Mouse (Mus musculus): ENCODE data around the gene Mansc4. TPM values are rescaled to one million over a fixed set of nuclear protein-coding genes. Genes with fewer than 3 reads are reported as not detected.
A peak's percentile ranks its signal among the peaks of the same experiment; 100 is the strongest.

Mansc4 gene
- polyA plus RNA-seq, 1 experiment from 2014 or later: 2.3 TPM

DNA sequence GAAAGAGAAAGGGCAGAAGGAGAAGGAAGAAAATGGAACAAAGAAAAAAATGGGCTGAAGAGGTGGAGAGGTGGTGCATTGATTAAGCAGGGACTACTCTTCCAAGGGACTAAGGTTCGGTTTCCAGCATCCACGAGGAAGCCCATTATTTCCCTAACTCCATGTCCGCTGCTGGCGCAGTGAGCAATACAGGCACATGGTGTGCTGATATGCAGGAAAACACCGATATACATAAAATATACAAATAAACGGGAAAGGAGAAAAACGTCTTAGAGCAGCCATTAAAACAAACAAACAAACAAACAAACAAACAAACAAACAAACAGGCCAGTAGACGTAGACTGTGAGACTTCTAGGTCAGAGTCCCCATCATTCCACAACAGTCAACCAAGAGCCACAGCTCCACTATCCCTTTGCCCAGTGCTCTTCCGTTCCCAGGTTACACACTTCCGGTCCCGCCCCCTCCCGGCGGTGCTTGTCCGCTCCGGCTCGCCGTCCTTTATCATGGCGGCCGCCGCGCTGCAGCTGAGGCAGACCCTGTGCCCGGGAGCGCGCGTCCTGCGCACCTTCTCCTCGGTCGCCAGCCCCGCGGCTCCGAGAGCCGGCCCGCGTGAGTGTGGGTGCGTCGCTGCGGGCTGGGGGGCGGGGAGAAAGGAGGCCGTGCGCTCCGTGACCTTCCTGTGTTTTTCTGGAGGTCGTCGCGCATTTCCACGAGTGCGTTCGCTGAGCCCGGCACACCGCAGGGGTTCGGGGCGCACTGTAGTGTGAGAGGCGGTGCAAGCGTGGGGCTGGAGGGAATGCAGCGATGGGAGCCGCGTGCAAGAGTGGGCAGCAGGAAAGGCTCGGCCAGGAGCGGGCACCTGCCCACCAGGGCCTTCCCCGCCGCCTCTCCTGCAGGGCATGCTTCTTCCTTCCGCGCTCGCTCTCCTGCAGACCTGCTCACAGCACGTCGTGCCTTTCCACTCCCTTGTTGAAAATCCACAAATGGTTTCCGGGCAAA, 44.2 kb downstream of the Mansc4 start, which contains the start of gene Mrps35:
Mrps35 (plus strand) TSS at position 474 of the 1,000 bp plus-strand sequence.
- Histone ChIP-seq H3K27me3 (replicated peaks; ENCODE audit: control insufficient read depth, insufficient read depth, low read length) (no peaks in the 10 kb centered on the region), H3K4me2 (ENCODE audit: low read depth, low read length) (peak within 1 kb of the TSS; percentile 78), H3K9ac (ENCODE audit: low read depth, low read length) (peak within 1 kb of the TSS; percentile 93), H3K36me3 (ENCODE audit: control insufficient read depth, insufficient read depth, low read length) (no peaks in the 10 kb centered on the region), H3K4me1 (ENCODE audit: control insufficient read depth, insufficient read depth, low read length) (peaks cover 10% of the 10 kb centered on the region), H3K4me3 (ENCODE audit: low read length) (peak within 1 kb of the TSS; percentile 82), H3K27ac (ENCODE audit: low read length) (peak within 1 kb of the TSS; percentile 76), H3K9me3 (ENCODE audit: control insufficient read depth, low read length) (no peaks in the 10 kb centered on the region)
- ATAC-seq: peak; percentile 99
- WGBS: 2% methylated on average over 61 of the region's 66 CpGs

DNA sequence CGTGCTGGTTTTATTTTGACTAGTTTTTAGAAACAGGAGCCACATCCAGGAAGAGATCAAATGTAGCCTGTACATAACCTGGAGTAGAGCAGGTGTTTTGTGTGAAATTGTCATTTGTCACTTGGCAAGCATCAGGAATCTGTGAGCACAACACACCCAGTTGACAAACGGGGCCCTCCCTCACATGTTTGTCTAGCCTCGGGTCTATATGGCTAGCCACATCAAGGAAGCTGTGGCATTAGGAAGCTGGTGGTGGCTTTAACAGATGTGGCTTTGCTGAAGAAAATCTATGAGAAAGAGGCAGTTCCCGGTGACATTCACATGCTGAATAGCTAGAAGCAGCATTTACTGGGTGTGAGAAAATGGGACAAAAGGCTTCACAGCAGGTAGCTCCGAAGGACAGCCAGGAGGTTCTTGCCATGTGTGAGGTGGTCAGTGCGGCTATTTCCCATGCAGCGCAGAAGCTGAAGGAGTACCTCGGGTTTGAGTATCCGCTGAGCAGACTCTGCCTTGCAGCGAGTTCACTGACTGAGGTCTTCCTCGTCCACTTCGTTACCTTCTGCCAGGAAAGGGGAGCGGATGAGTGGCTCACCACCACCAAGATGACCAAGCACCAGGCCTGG, 54.4 kb downstream of the Mansc4 start, which contains the start of gene Rep15:
Rep15 (plus strand) TSS at position 282 of the 623 bp plus-strand sequence.
- 55% methylated on average over 13 of the region's 13 CpGs for WGBS

DNA sequence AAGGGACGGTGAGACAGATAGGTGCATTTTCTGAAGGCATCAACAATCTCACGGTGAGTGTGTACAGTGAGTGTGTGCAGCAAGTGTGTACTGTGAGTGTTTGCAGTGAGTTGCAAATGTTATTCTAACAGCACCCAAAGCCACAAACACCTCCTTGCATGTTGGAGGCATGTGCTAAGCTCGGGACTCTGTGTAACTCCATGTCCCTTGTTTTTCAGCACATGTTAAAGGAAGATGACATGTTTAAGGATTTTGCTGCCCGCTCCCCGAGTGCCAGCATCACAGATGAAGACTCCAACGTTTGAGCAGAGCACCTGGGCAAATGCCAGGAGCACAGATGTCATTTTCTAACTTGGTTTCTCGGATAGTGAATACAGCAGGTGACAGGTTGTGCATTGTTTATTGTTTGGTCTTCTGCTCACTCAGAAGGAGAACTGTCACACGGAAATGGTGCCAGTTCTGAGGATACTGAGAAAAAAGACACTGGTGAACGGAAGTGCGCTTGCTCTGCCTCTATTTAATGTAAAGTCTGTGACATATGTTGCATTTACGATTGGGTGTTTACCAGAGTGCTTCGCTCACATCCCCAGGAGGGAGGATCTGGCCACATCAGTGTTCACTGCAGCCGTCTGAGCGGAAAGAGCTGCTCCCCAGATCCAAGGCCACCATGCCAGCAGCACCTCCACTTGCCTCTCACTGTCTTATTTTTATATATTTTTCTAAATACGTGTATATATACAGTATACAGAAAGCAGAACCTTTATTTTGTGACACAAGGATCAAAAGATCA, 56.5 kb downstream of the Mansc4 start:
- H3K27ac ChIP-seq (ENCODE audit: low read length): no peak overlapping the region
- no peak overlapping the region for H3K4me2 ChIP-seq (ENCODE audit: low read depth, low read length)
- H3K4me3 ChIP-seq (ENCODE audit: low read length): no peak overlapping the region
- H3K36me3 ChIP-seq (ENCODE audit: control insufficient read depth, insufficient read depth, low read length): peaks cover 7% of the 10 kb centered on the region; the same call in 1 of the 2 replicates
- no peaks in the 10 kb centered on the region for H3K9me3 ChIP-seq (ENCODE audit: control insufficient read depth, low read length)
- H3K4me1 ChIP-seq (ENCODE audit: control insufficient read depth, insufficient read depth, low read length): no peaks in the 10 kb centered on the region
- no peak overlapping the region for H3K9ac ChIP-seq (ENCODE audit: low read depth, low read length)
- H3K27me3 ChIP-seq (replicated peaks; ENCODE audit: control insufficient read depth, insufficient read depth, low read length): no peaks in the 10 kb centered on the region
- 89% methylated on average over 15 of the region's 15 CpGs for WGBS
- no peak for ATAC-seq

More for the DNA sequence above, 54.4 kb downstream of the Mansc4 start, which contains the start of gene Rep15:
- Histone ChIP-seq H3K9ac (ENCODE audit: low read depth, low read length) (no peak within 1 kb of the TSS), H3K4me1 (ENCODE audit: control insufficient read depth, insufficient read depth, low read length) (no peaks in the 10 kb centered on the region), H3K4me2 (ENCODE audit: low read depth, low read length) (no peak within 1 kb of the TSS), H3K36me3 (ENCODE audit: control insufficient read depth, insufficient read depth, low read length) (peaks cover 7% of the 10 kb centered on the region; the same call in 1 of the 2 replicates), H3K27ac (ENCODE audit: low read length) (no peak within 1 kb of the TSS), H3K9me3 (ENCODE audit: control insufficient read depth, low read length) (no peaks in the 10 kb centered on the region), H3K4me3 (ENCODE audit: low read length) (peak within 1 kb of the TSS; percentile 16), H3K27me3 (replicated peaks; ENCODE audit: control insufficient read depth, insufficient read depth, low read length) (no peaks in the 10 kb centered on the region)
- no peak for ATAC-seq

DNA sequence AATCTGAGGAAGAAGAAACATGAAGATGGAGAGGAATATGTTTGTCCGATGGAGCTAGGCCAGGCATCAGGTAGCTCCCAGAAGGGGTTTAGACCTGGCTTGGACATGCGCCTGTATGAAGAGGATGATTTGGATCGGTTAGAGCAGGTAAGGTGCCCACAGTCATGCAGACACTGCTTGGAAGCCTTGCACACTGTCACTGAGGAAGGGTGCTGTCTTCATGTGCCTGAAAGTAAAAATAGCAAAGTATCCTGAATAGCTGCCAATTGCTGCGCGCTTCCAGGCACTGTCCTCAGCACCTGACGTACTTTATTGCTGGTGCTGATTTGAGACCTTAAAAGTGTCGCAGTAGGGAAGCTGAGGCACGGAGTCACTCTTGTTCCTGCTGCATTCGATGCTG, 57.2 kb downstream of the Mansc4 start:
- Histone ChIP-seq H3K36me3 (ENCODE audit: control insufficient read depth, insufficient read depth, low read length) (peaks cover 7% of the 10 kb centered on the region; the same call in 1 of the 2 replicates), H3K4me2 (ENCODE audit: low read depth, low read length) (no peak overlapping the region), H3K27me3 (replicated peaks; ENCODE audit: control insufficient read depth, insufficient read depth, low read length) (no peaks in the 10 kb centered on the region), H3K4me1 (ENCODE audit: control insufficient read depth, insufficient read depth, low read length) (no peaks in the 10 kb centered on the region), H3K9me3 (ENCODE audit: control insufficient read depth, low read length) (no peaks in the 10 kb centered on the region), H3K27ac (ENCODE audit: low read length) (no peak overlapping the region), H3K9ac (ENCODE audit: low read depth, low read length) (no peak overlapping the region), H3K4me3 (ENCODE audit: low read length) (no peak overlapping the region)
- ATAC-seq: no peak
- 94% methylated on average over 9 of the region's 9 CpGs for WGBS

DNA sequence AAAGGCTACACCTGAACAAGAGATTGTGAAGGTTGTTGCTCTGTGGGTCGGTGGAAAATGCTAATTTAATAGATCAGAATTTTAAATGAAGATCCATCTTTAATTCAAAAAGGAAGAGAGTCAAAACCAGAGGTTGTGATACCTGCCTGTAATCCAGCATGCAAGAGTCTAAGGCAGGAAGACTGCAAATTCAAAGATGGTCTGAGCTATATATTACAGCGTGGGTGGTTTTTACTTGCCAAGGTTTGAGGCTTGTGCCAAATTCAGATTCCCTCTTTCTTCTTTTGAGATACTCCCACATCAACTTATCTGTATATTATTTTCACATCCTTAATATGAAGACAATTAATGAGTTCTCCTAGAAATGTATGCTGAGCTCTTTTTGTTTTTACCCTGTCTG, 58.4 kb downstream of the Mansc4 start:
- Histone ChIP-seq H3K9ac (ENCODE audit: low read depth, low read length) (no peak overlapping the region), H3K4me2 (ENCODE audit: low read depth, low read length) (no peak overlapping the region), H3K4me1 (ENCODE audit: control insufficient read depth, insufficient read depth, low read length) (no peaks in the 10 kb centered on the region), H3K27ac (ENCODE audit: low read length) (no peak overlapping the region), H3K9me3 (ENCODE audit: control insufficient read depth, low read length) (no peaks in the 10 kb centered on the region), H3K4me3 (ENCODE audit: low read length) (no peak overlapping the region), H3K36me3 (ENCODE audit: control insufficient read depth, insufficient read depth, low read length) (peaks cover 7% of the 10 kb centered on the region; the same call in 1 of the 2 replicates), H3K27me3 (replicated peaks; ENCODE audit: control insufficient read depth, insufficient read depth, low read length) (no peaks in the 10 kb centered on the region)
- no peak for ATAC-seq
- WGBS: 88% methylated on average over 2 of the region's 2 CpGs

Other genes starting within 250 kb of the Mansc4 start
- not detected in 2 replicates for gene Smco2, start 236.9 kb downstream of the Mansc4 start, polyA plus RNA-seq (2015; fragmentation: Nextera tagmentation; extraction: Ambion mirVana)
- 31.8 and 33.3 TPM in 2 replicates for gene Ppfibp1, start 198.5 kb downstream of the Mansc4 start, polyA plus RNA-seq (2015; fragmentation: Nextera tagmentation; extraction: Ambion mirVana)
- 0.10 and 0.11 TPM in 2 replicates for gene 1700034J05Rik, start 132.6 kb downstream of the Mansc4 start, polyA plus RNA-seq (2015; fragmentation: Nextera tagmentation; extraction: Ambion mirVana)
- gene Rep15, start 54.4 kb downstream of the Mansc4 start, polyA plus RNA-seq (2015; fragmentation: Nextera tagmentation; extraction: Ambion mirVana): 9.7 and 11.0 TPM in 2 replicates
- 164 and 182 TPM in 2 replicates for gene Mrps35, start 44.3 kb downstream of the Mansc4 start, polyA plus RNA-seq (2015; fragmentation: Nextera tagmentation; extraction: Ambion mirVana)
- 4.6 and 5.2 TPM in 2 replicates for gene Klhl42, start 4.3 kb upstream of the Mansc4 start, polyA plus RNA-seq (2015; fragmentation: Nextera tagmentation; extraction: Ambion mirVana)
- 0.76 and 0.86 TPM in 2 replicates for gene Pthlh, start 177.2 kb upstream of the Mansc4 start, polyA plus RNA-seq (2015; fragmentation: Nextera tagmentation; extraction: Ambion mirVana)

All from intestine, embryonic 16.5 days (tissue).